Mouse (Mus musculus): ENCODE data around the gene Iqce.

Iqce gene

GRCm38 (mm10) chr5:140702103-140702513, at the start of gene Iqce:
Iqce (minus strand) TSS chr5:140702378.
- DNase-seq (ENCODE audit: low spot score) = peak; percentile 93

- DNase-seq (ENCODE audit: low spot score) = no peak
These were observed 48.7 kb upstream of the Iqce start for GRCm38 (mm10) chr5:140750925-140751324.

- DNase-seq (ENCODE audit: low spot score) = peak; percentile 39
These were observed 47.1 kb upstream of the Iqce start for GRCm38 (mm10) chr5:140749062-140749875.

- DNase-seq (ENCODE audit: low spot score) = no peak
These were observed 46.2 kb upstream of the Iqce start for GRCm38 (mm10) chr5:140748425-140748824.

GRCm38 (mm10) chr5:140743706-140744131, 41.5 kb upstream of the Iqce start:
- DNase-seq (ENCODE audit: low spot score) = no peak

GRCm38 (mm10) chr5:140741877-140742276, 39.7 kb upstream of the Iqce start:
- no peak for DNase-seq (ENCODE audit: low spot score)

GRCm38 (mm10) chr5:140741040-140741439, 38.9 kb upstream of the Iqce start:
- DNase-seq (ENCODE audit: low spot score) = no peak

- DNase-seq (ENCODE audit: low spot score) = no peak
These were observed 37.6 kb upstream of the Iqce start for GRCm38 (mm10) chr5:140739813-140740212.

- DNase-seq (ENCODE audit: low spot score) = no peak
These were observed 34.0 kb upstream of the Iqce start for GRCm38 (mm10) chr5:140736166-140736565.

GRCm38 (mm10) chr5:140735297-140735696, 33.1 kb upstream of the Iqce start:
- DNase-seq (ENCODE audit: low spot score) = no peak

GRCm38 (mm10) chr5:140733336-140733735, 31.2 kb upstream of the Iqce start:
- no peak for DNase-seq (ENCODE audit: low spot score)

- DNase-seq (ENCODE audit: low spot score) = no peak
These were observed 30.0 kb upstream of the Iqce start for GRCm38 (mm10) chr5:140732195-140732594.

GRCm38 (mm10) chr5:140731040-140731797, 29.0 kb upstream of the Iqce start:
- DNase-seq (ENCODE audit: low spot score) = no peak

- no peak for DNase-seq (ENCODE audit: low spot score)
These were observed 25.0 kb upstream of the Iqce start for GRCm38 (mm10) chr5:140726946-140727740.

GRCm38 (mm10) chr5:140726062-140726839, 24.1 kb upstream of the Iqce start:
- no peak for DNase-seq (ENCODE audit: low spot score)

- no peak for DNase-seq (ENCODE audit: low spot score)
These were observed 21.6 kb upstream of the Iqce start, which contains the start of gene Amz1 for GRCm38 (mm10) chr5:140723822-140724221. Amz1 (plus strand) TSS chr5:140724127.

- DNase-seq (ENCODE audit: low spot score) = no peak
These were observed 19.9 kb upstream of the Iqce start for GRCm38 (mm10) chr5:140722121-140722520.

GRCm38 (mm10) chr5:140720773-140721172, 18.6 kb upstream of the Iqce start:
- no peak for DNase-seq (ENCODE audit: low spot score)

- no peak for DNase-seq (ENCODE audit: low spot score)
These were observed 8.9 kb upstream of the Iqce start for GRCm38 (mm10) chr5:140711040-140711439.

- no peak for DNase-seq (ENCODE audit: low spot score)
These were observed 8.1 kb upstream of the Iqce start for GRCm38 (mm10) chr5:140710315-140710714.

- DNase-seq (ENCODE audit: low spot score) = no peak
These were observed 3.5 kb upstream of the Iqce start for GRCm38 (mm10) chr5:140705501-140706171.

All from ovary, adult 18-20 months (tissue).